Comparison of ENCODE assay signal across 9 mouse cellular contexts in genomic region chr14:78668291-78668690, GRCm38 (mm10).
DNase-seq lines count a peak whose midpoint lies in the region; ATAC-seq and TF ChIP-seq lines count a peak whose summit lies in the region.
"Had no signal": no experiment of that assay in that cellular context is flagged by ENCODE, and none has a peak within 500 bp of the region (broad histone marks: within the 10 kb centered on the region; RNA-seq: fewer than 3 reads in every experiment).

No protein-coding gene starts in this region.

- H3K4me3 ChIP-seq in ES-E14 (ENCODE audit: insufficient read depth in 1 of 2, low read depth in 1 of 2, low read length in 2 of 2, poor library complexity in 1 of 2, severe bottlenecking in 1 of 2): no peak overlapping the region
- H3K4me3 ChIP-seq in forebrain, embryonic 10.5 days: no peak overlapping the region
- H3K4me3 ChIP-seq: lung, embryonic 15.5 days had no signal

- no peak for TF ChIP-seq POLR2A in brain, embryonic 14.5 days (IDR thresholded peaks at IDR 0.05; ENCODE audit: borderline replicate concordance, extremely low read depth, insufficient read depth, insufficient read length, poor library complexity, severe bottlenecking)

- no peak overlapping the region for H3K27ac ChIP-seq in ES-E14 (ENCODE audit: insufficient read depth, low read depth, low read length, poor library complexity, severe bottlenecking)
- no peak overlapping the region for H3K27ac ChIP-seq in forebrain, embryonic 10.5 days
- H3K27ac ChIP-seq: lung, embryonic 15.5 days had no signal

- in situ Hi-C loops in ES-E14 (cut with MboI; ENCODE audit: low sequenced_read_pairs in 2 of 2, unreplicated experiment in 2 of 2): loop anchor here (25.0 kb wide), 2 partner anchors 169 to 444 kb away; partner anchors contain the start of gene Vwa8 (in 1 of the 2)

- DNase-seq in ES-E14 (ENCODE audit: low read depth, low spot score): peak; percentile 77
- DNase-seq in brain, embryonic 14.5 days (ENCODE audit: low read depth): peak; percentile 92
- peak; percentile 63 for DNase-seq in forebrain, embryonic 10.5 days (ENCODE audit: extremely low spot score, low spot score)
- DNase-seq in layer of hippocampus, adult 8-10 months (ENCODE audit: low spot score in 2 of 2): peak; percentile 67 to 86
- DNase-seq in lung, postnatal 14 days: peak; percentile 89
- peak; percentile 95 for DNase-seq in retina, embryonic 14.5 days (ENCODE audit: low spot score)
- DNase-seq in thymus, postnatal 25 days: peak; percentile 80

- H3K9me3 ChIP-seq in ES-E14 (ENCODE audit: control insufficient read depth, insufficient read depth, low read depth, low read length): no peaks in the 10 kb centered on the region
- H3K9me3 ChIP-seq in forebrain, embryonic 10.5 days: no peaks in the 10 kb centered on the region
- H3K9me3 ChIP-seq: lung, embryonic 15.5 days had no signal

- peak; percentile 89 for TF ChIP-seq CTCF in brain, embryonic 14.5 days (IDR thresholded peaks at IDR 0.05; ENCODE audit: borderline replicate concordance, extremely low read depth, insufficient read depth, insufficient read length)

- H3K27me3 ChIP-seq in forebrain, embryonic 10.5 days (ENCODE audit: poor library complexity, severe bottlenecking): no peaks in the 10 kb centered on the region
- H3K27me3 ChIP-seq: lung, embryonic 15.5 days had no signal

- H3K36me3 ChIP-seq in ES-E14 (ENCODE audit: control insufficient read depth, insufficient read depth, low read length, poor library complexity, severe bottlenecking): peaks cover 2% of the 10 kb centered on the region; the same call in 1 of the 2 replicates
- H3K36me3 ChIP-seq in forebrain, embryonic 10.5 days (replicated peaks): no peaks in the 10 kb centered on the region
- H3K36me3 ChIP-seq: lung, embryonic 15.5 days had no signal

- H3K4me1 ChIP-seq in ES-E14 (ENCODE audit: control insufficient read depth in 2 of 2, insufficient read depth in 2 of 2, low read length in 2 of 2, poor library complexity in 1 of 2): peaks cover 0 to 4% of the 10 kb centered on the region in 2 experiments; a peak in 1 of 4 replicates
- no peaks in the 10 kb centered on the region for H3K4me1 ChIP-seq in forebrain, embryonic 10.5 days
- H3K4me1 ChIP-seq: lung, embryonic 15.5 days had no signal

- WGBS in forebrain, embryonic 10.5 days: 31% methylated on average over 6 of the region's 6 CpGs

- no peak overlapping the region for H3K9ac ChIP-seq in ES-E14 (ENCODE audit: insufficient read depth, low read depth, low read length, poor library complexity, severe bottlenecking)
- H3K9ac ChIP-seq: lung, embryonic 15.5 days had no signal

- peak; percentile 71 to 81; a peak in 3 of 4 replicates for ATAC-seq in hematopoietic stem cell, adult 5-6 weeks (replicated peaks in 1 of 2; ENCODE audit: insufficient read depth in 1 of 2, low FRiP score in 2 of 2, low TSS enrichment in 1 of 2, low read depth in 1 of 2, poor library complexity in 2 of 2, severe bottlenecking in 2 of 2)

TF ChIP-seq in ES-E14, 5 proteins besides CTCF, POLR2A, EP300 and RAD21:
- TF ChIP-seq HCFC1 (IDR thresholded peaks at IDR 0.05; ENCODE audit: borderline replicate concordance, insufficient read depth, low read length) (no peak), MAFK (IDR thresholded peaks at IDR 0.05; ENCODE audit: insufficient read depth, low read depth, low read length) (no peak), ZNF384 (IDR thresholded peaks at IDR 0.05; ENCODE audit: low read depth, low read length) (peak; percentile 35; the same call in 1 of the 2 replicates), ZC3H11A (IDR thresholded peaks at IDR 0.05; ENCODE audit: borderline replicate concordance, low read depth, low read length) (peak; percentile 96)
